Mouse (Mus musculus): ENCODE measurements around the gene Olfr727.

The Olfr727 gene

GRCm38 (mm10) chr14:50122886-50123285 lies at the start of gene Olfr727:
TSS of gene Olfr727 (plus strand) at chr14:50123186.
- in situ Hi-C loops (cut with MboI; ENCODE audit: low sequenced_read_pairs), result no loop called here

GRCm38 (mm10) chr14:50090853-50091252 lies 32.1 kb upstream of the Olfr727 start, which contains the start of gene Olfr726:
TSS of gene Olfr726 (minus strand) at chr14:50090953.
- in situ Hi-C loops (cut with MboI; ENCODE audit: low sequenced_read_pairs), result no loop called here

GRCm38 (mm10) chr14:50142580-50142979 lies 19.6 kb downstream of the Olfr727 start, which contains the start of gene Olfr728:
TSS of gene Olfr728 (minus strand) at chr14:50142680.
- in situ Hi-C loops (cut with MboI; ENCODE audit: low sequenced_read_pairs), result loop anchor here (25.0 kb wide), 1 partner anchor 95 kb away; the partner anchor contains the start of gene Olfr731

GRCm38 (mm10) chr14:50152810-50153209 lies 29.8 kb downstream of the Olfr727 start, which contains the start of gene Olfr729:
TSS of gene Olfr729 (minus strand) at chr14:50152910.
- in situ Hi-C loops (cut with MboI; ENCODE audit: low sequenced_read_pairs), result no loop called here

Measured in CH12F3 (cell line).